Mouse (Mus musculus): ENCODE results near the gene Trim58. TPM values are rescaled to one million over a fixed set of nuclear protein-coding genes. Genes with fewer than 3 reads are reported as not detected.

Gene Trim58
- not detected for polyA plus RNA-seq (2017; shearing (Covaris generic))

GRCm38 (mm10) chr11:58640272-58640867 is at the start of gene Trim58:
TSS of gene Trim58 (plus strand) at chr11:58640465.

GRCm38 (mm10) chr11:58594814-58595213 is 45.5 kb upstream of the Trim58 start, which contains the start of gene Olfr324:
TSS of gene Olfr324 (plus strand) at chr11:58595114.

GRCm38 (mm10) chr11:58615975-58616374 is 24.3 kb upstream of the Trim58 start, which contains the start of gene 2210407C18Rik:
TSS of gene 2210407C18Rik (minus strand) at chr11:58616075.

GRCm38 (mm10) chr11:58630401-58630800 is 9.9 kb upstream of the Trim58 start, which contains the start of gene Olfr323:
TSS of gene Olfr323 (minus strand) at chr11:58630501.

GRCm38 (mm10) chr11:58658596-58658995 is 18.3 kb downstream of the Trim58 start, which contains the start of gene Olfr322:
TSS of gene Olfr322 (plus strand) at chr11:58658782.

GRCm38 (mm10) chr11:58680799-58681198 is 40.5 kb downstream of the Trim58 start, which contains the start of gene Olfr320:
TSS of gene Olfr320 (plus strand) at chr11:58681099.

GRCm38 (mm10) chr11:58698862-58699261 is 58.6 kb downstream of the Trim58 start, which contains the start of gene Olfr319:
TSS of gene Olfr319 (plus strand) at chr11:58699162.

Other genes with a start within 250 kb of the Trim58 start
- not detected for gene 1810065E05Rik, start 219.4 kb upstream of the Trim58 start, polyA plus RNA-seq (2017; shearing (Covaris generic))
- not detected for gene Gm12253, start 207.9 kb upstream of the Trim58 start, polyA plus RNA-seq (2017; shearing (Covaris generic))
- gene Lypd9, start 187.5 kb upstream of the Trim58 start, polyA plus RNA-seq (2017; shearing (Covaris generic)) = not detected
- not detected for gene Olfr30, start 178.2 kb upstream of the Trim58 start, polyA plus RNA-seq (2017; shearing (Covaris generic))
- not detected for gene Olfr332, start 147.9 kb upstream of the Trim58 start, polyA plus RNA-seq (2017; shearing (Covaris generic))
- not detected for gene Olfr331, start 137.9 kb upstream of the Trim58 start, polyA plus RNA-seq (2017; shearing (Covaris generic))
- not detected for gene Olfr330, start 105.6 kb upstream of the Trim58 start, polyA plus RNA-seq (2017; shearing (Covaris generic))
- gene Olfr329-ps, start 94.0 kb upstream of the Trim58 start, polyA plus RNA-seq (2017; shearing (Covaris generic)) = not detected
- gene Olfr328, start 84.8 kb upstream of the Trim58 start, polyA plus RNA-seq (2017; shearing (Covaris generic)) = not detected
- gene Olfr224, start 69.9 kb upstream of the Trim58 start, polyA plus RNA-seq (2017; shearing (Covaris generic)) = 0.26 TPM
- not detected for gene Olfr325, start 62.7 kb upstream of the Trim58 start, polyA plus RNA-seq (2017; shearing (Covaris generic))
- gene Olfr324, start 45.4 kb upstream of the Trim58 start, polyA plus RNA-seq (2017; shearing (Covaris generic)) = not detected
- gene 2210407C18Rik, start 24.4 kb upstream of the Trim58 start, polyA plus RNA-seq (2017; shearing (Covaris generic)) = not detected
- not detected for gene Olfr323, start 10.0 kb upstream of the Trim58 start, polyA plus RNA-seq (2017; shearing (Covaris generic))
- not detected for gene Olfr322, start 18.3 kb downstream of the Trim58 start, polyA plus RNA-seq (2017; shearing (Covaris generic))
- not detected for gene Olfr320, start 40.6 kb downstream of the Trim58 start, polyA plus RNA-seq (2017; shearing (Covaris generic))
- gene Olfr319, start 58.7 kb downstream of the Trim58 start, polyA plus RNA-seq (2017; shearing (Covaris generic)) = not detected
- not detected for gene Olfr318, start 83.5 kb downstream of the Trim58 start, polyA plus RNA-seq (2017; shearing (Covaris generic))
- not detected for gene Olfr317, start 98.7 kb downstream of the Trim58 start, polyA plus RNA-seq (2017; shearing (Covaris generic))
- not detected for gene Olfr316, start 112.3 kb downstream of the Trim58 start, polyA plus RNA-seq (2017; shearing (Covaris generic))
- gene Olfr315, start 132.7 kb downstream of the Trim58 start, polyA plus RNA-seq (2017; shearing (Covaris generic)) = not detected
- not detected for gene Olfr314, start 142.5 kb downstream of the Trim58 start, polyA plus RNA-seq (2017; shearing (Covaris generic))
- not detected for gene Fam183b, start 161.5 kb downstream of the Trim58 start, polyA plus RNA-seq (2017; shearing (Covaris generic))
- not detected for gene Olfr313, start 174.5 kb downstream of the Trim58 start, polyA plus RNA-seq (2017; shearing (Covaris generic))
- not detected for gene Olfr312, start 188.8 kb downstream of the Trim58 start, polyA plus RNA-seq (2017; shearing (Covaris generic))
- not detected for gene Olfr311, start 198.8 kb downstream of the Trim58 start, polyA plus RNA-seq (2017; shearing (Covaris generic))
- gene Gm12258, start 206.7 kb downstream of the Trim58 start, polyA plus RNA-seq (2017; shearing (Covaris generic)) = 14.7 TPM
- gene 2810021J22Rik, start 226.8 kb downstream of the Trim58 start, polyA plus RNA-seq (2017; shearing (Covaris generic)) = 16.0 TPM

All from inflammation-experienced regulatory T-cells, adult 16 weeks (primary cell).